Mouse (Mus musculus) midbrain, embryonic 10.5 days (tissue): ENCODE results near the gene Tor1a. TPM values are rescaled to one million over a fixed set of nuclear protein-coding genes. Genes with fewer than 3 reads are reported as not detected.
"Not testable (repeated sequence)": the region's sequence is repeated elsewhere in the genome, so short reads cannot be mapped to it uniquely, and the experiment has no call there.

ENCODE experiments used
- DNase-seq: peaks from one replicate; pipeline ENCODE4 v3.0.0-alpha.2; 2017; ENCODE audit warnings: low spot score
- H3K27ac ChIP-seq: fragments of 300-500 bp; sonication (generic); replicated peaks from 2 replicates; pipeline ENCODE4 v1.5.1; 2016; ENCODE audit warnings: mild to moderate bottlenecking
- H3K27me3 ChIP-seq: fragments of 300-500 bp; sonication (generic); 2 replicates; pipeline ENCODE4 v1.6.1; 2016; ENCODE audit warnings: low read depth, mild to moderate bottlenecking; ENCODE audit not compliant: poor library complexity, severe bottlenecking
- H3K36me3 ChIP-seq: fragments of 300-500 bp; sonication (generic); 2 replicates; pipeline ENCODE4 v1.6.1; 2016; ENCODE audit warnings: mild to moderate bottlenecking, moderate library complexity
- H3K4me1 ChIP-seq: fragments of 300-500 bp; sonication (generic); 2 replicates; pipeline ENCODE4 v1.6.1; 2016
- H3K4me3 ChIP-seq: fragments of 300-500 bp; sonication (generic); 2 replicates; pipeline ENCODE4 v1.5.1; 2016; ENCODE audit warnings: mild to moderate bottlenecking, moderate library complexity
- H3K9me3 ChIP-seq: fragments of 300-500 bp; sonication (generic); replicated peaks from 2 replicates; pipeline ENCODE4 v1.6.1; 2016; ENCODE audit warnings: mild to moderate bottlenecking
- WGBS: fragments of 180-500 bp; shearing (Covaris S2); methylation state at CpG from one replicate; pipeline ENCODE4 v1.1.7; 2016; 5-methylcytosine and 5-hydroxymethylcytosine counted together
- polyA plus RNA-seq: library from polyadenylated mRNA; unstranded; fragments of >200 nt; fragmentation: Nextera tagmentation; extraction: Ambion mirVana; gene quantifications from 2 replicates; pipeline ENCODE4 v1.2.1, GENCODE M21; 2016

The Tor1a gene
- polyA plus RNA-seq, 1 experiment from 2014 or later = 94.5 TPM

DNA sequence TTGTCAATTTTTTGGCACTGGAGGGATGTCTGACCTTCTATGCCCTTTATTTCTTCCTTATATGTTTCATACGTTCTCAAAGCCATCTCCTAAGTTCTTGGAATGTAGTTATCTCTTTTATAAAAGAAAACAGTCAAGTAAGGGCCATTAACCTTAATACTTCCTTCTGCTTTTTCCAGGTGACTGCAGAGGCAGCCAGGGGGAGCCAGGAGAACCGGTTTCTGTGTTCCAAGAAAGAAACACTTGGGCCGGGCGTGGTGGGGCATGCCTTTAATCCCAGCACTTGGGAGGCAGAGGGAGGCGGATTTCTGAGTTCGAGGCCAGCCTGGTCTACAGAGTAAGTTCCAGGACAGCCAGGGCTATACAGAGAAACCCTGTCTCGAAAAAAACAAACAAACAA lies 25.6 kb downstream of the Tor1a start:
- not testable (repeated sequence) for H3K36me3 ChIP-seq, DNase-seq, H3K9me3 ChIP-seq, H3K4me1 ChIP-seq, H3K4me3 ChIP-seq, H3K27ac ChIP-seq, H3K27me3 ChIP-seq
- WGBS = 62% methylated on average over 7 of the region's 7 CpGs

- Histone ChIP-seq H3K9me3 (no peaks in the 10 kb centered on the region), H3K4me3 (no peak overlapping the region), H3K4me1 (peaks cover 4% of the 10 kb centered on the region; the same call in 1 of the 2 replicates), H3K36me3 (no peaks in the 10 kb centered on the region), H3K27ac (no peak overlapping the region), H3K27me3 (no peaks in the 10 kb centered on the region)
- WGBS = 94% methylated on average over 5 of the region's 5 CpGs
- no peak for DNase-seq
Observed at GRCm38 (mm10) chr2:30941586-30941985, 26.1 kb downstream of the Tor1a start.

DNA sequence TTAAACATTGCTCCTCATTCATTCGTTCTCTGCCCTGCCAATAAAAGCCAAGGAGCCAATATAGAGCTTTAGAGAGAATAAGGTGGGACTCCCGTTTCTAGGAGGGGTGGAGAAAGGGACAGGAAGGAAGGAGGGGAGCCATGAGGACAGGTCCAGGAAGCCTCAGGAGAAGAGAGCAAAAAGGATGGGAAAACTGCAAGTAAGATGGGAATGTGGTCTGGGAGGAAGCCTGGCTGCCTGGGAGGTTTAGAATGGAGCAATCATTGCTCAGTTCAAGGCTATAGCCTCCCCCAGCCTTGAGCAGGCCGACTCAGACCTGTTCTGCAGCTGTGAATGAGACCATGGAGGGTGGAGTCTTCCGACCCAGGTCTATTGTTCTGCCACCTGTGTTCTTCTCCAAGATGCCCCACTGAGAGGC lies 29.1 kb downstream of the Tor1a start:
- Histone ChIP-seq H3K9me3 (no peaks in the 10 kb centered on the region), H3K4me3 (no peak overlapping the region), H3K4me1 (peaks cover 5% of the 10 kb centered on the region; the same call in 1 of the 2 replicates), H3K36me3 (no peaks in the 10 kb centered on the region), H3K27ac (no peak overlapping the region), H3K27me3 (no peaks in the 10 kb centered on the region)
- 60% methylated on average over 4 of the region's 4 CpGs for WGBS
- DNase-seq = no peak

- H3K9me3 ChIP-seq = no peaks in the 10 kb centered on the region
- H3K27me3 ChIP-seq = no peaks in the 10 kb centered on the region
- H3K27ac ChIP-seq = no peak overlapping the region
- DNase-seq = no peak
- no peaks in the 10 kb centered on the region for H3K36me3 ChIP-seq
- H3K4me3 ChIP-seq = no peak overlapping the region
- 86% methylated on average over 8 of the region's 8 CpGs for WGBS
- peaks cover 11% of the 10 kb centered on the region for H3K4me1 ChIP-seq
Observed at GRCm38 (mm10) chr2:30937731-30938130, 30.0 kb downstream of the Tor1a start.

GRCm38 (mm10) chr2:30936808-30937207 lies 30.9 kb downstream of the Tor1a start:
- no peaks in the 10 kb centered on the region for H3K36me3 ChIP-seq
- H3K4me3 ChIP-seq = no peak overlapping the region
- H3K27me3 ChIP-seq = no peaks in the 10 kb centered on the region
- H3K4me1 ChIP-seq = peaks cover 7% of the 10 kb centered on the region
- no peak for DNase-seq
- no peaks in the 10 kb centered on the region for H3K9me3 ChIP-seq
- 81% methylated on average over 3 of the region's 3 CpGs for WGBS
- no peak overlapping the region for H3K27ac ChIP-seq

- no peak overlapping the region for H3K27ac ChIP-seq
- WGBS = 26% methylated on average over 7 of the region's 7 CpGs
- no peak overlapping the region for H3K4me3 ChIP-seq
- no peaks in the 10 kb centered on the region for H3K36me3 ChIP-seq
- H3K27me3 ChIP-seq = no peaks in the 10 kb centered on the region
- DNase-seq = peak; percentile 79
- no peaks in the 10 kb centered on the region for H3K9me3 ChIP-seq
- peaks cover 17% of the 10 kb centered on the region for H3K4me1 ChIP-seq
Observed at GRCm38 (mm10) chr2:30933917-30934450, 33.7 kb downstream of the Tor1a start.

DNA sequence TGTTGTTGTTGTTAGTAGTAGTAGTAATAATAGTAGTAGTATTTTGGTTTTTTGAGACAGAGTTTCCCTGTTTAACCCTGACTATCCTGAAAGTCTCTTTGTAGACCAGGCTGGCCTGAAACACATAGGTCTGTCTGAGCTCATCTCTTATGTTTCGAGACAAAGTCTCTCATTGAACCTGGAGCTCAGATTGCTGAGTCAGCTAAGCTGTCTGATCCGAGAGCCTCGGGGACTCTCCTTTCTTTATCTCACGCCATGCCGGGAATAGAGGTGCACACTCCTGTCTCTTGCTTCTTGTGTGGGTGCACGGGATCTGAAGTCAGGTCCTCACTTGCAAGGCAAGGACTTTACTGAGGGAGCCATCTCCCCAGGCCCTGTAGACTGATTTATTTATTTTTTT lies 34.7 kb downstream of the Tor1a start:
- H3K27ac ChIP-seq = no peak overlapping the region
- no peaks in the 10 kb centered on the region for H3K27me3 ChIP-seq
- DNase-seq = no peak
- H3K4me1 ChIP-seq = peaks cover 25% of the 10 kb centered on the region
- H3K4me3 ChIP-seq = no peak overlapping the region
- no peaks in the 10 kb centered on the region for H3K9me3 ChIP-seq
- WGBS = 76% methylated on average over 6 of the region's 6 CpGs
- H3K36me3 ChIP-seq = no peaks in the 10 kb centered on the region

- no peaks in the 10 kb centered on the region for H3K36me3 ChIP-seq
- H3K27ac ChIP-seq = no peak overlapping the region
- H3K27me3 ChIP-seq = no peaks in the 10 kb centered on the region
- no peak for DNase-seq
- 88% methylated on average over 3 of the region's 3 CpGs for WGBS
- H3K4me3 ChIP-seq = no peak overlapping the region
- no peaks in the 10 kb centered on the region for H3K9me3 ChIP-seq
- H3K4me1 ChIP-seq = peaks cover 25% of the 10 kb centered on the region
Observed at GRCm38 (mm10) chr2:30931922-30932321, 35.8 kb downstream of the Tor1a start.

DNA sequence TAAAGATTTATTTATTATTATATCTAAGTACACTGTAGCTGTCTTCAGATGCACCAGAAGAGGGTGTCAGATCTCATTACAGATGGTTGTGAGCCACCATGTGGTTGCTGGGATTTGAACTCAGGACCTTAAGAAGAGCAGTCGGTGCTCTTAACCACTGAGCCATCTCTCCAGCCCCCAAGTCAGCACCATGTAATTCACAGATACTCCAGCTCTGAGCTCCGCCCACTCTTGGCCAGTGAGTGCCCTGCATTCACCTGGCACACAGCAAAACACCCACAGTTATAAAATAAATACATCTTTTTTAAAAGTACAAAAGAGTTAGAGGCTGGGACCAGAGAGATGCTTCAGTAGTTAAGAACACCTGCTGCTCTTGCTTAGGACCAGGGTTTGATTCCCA lies 36.9 kb downstream of the Tor1a start:
- DNase-seq, H3K4me3 ChIP-seq, H3K27ac ChIP-seq, H3K36me3 ChIP-seq, H3K9me3 ChIP-seq, H3K27me3 ChIP-seq: not testable (repeated sequence)
- 87% methylated on average over 2 of the region's 2 CpGs for WGBS
- peaks cover 25% of the 10 kb centered on the region for H3K4me1 ChIP-seq

DNA sequence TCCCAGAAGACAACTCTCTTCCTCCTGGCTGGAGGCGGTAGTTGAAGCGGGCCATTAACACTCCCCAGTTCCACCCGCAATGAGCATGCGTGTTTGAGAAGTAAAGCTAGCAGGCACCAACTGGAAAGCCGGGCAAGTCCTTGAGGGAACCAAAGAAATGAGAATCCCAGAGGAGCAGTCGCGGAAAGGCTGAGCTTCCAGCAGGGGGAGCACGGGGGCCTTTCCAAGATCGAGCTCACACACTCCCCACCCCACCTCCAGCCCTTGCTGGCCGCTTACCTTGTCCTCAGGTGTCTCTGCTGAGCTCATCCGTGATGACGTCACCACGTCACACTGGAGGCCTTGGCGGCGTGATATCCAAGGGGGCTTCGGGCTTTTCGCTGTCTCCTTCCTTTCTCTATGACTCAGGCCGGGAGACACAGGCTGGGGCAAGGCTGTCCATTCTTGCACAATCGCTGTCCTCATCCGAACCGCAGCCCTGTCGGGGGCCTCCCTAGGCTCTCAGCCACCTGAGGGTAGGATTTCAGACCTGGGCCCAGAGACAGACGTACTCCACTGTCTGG lies 38.2 kb downstream of the Tor1a start, which contains the start of gene Ptges:
Gene Ptges, minus strand, starts transcription at position 381 of the 563 bp plus-strand sequence.
- Histone ChIP-seq H3K9me3 (no peaks in the 10 kb centered on the region), H3K36me3 (no peaks in the 10 kb centered on the region), H3K4me3 (peak within 1 kb of the TSS; percentile 44), H3K27me3 (no peaks in the 10 kb centered on the region), H3K4me1 (peaks cover 25% of the 10 kb centered on the region), H3K27ac (0 out of 2 replicates have a peak within 1 kb of the TSS, but pooled peaks have one; percentile 29)
- DNase-seq = peak; percentile 69
- 4% methylated on average over 23 of the region's 23 CpGs for whole genome bisulfite sequencing

GRCm38 (mm10) chr2:30928893-30929482 lies 38.7 kb downstream of the Tor1a start:
- 34% methylated on average over 12 of the region's 12 CpGs for WGBS
- Histone ChIP-seq H3K4me1 (peaks cover 25% of the 10 kb centered on the region), H3K4me3 (peak overlapping the region; percentile 44), H3K27ac (0 out of 2 replicates have a peak overlapping the region, but pooled peaks have one; percentile 29), H3K27me3 (no peaks in the 10 kb centered on the region), H3K9me3 (no peaks in the 10 kb centered on the region), H3K36me3 (no peaks in the 10 kb centered on the region)
- DNase-seq = no peak

DNA sequence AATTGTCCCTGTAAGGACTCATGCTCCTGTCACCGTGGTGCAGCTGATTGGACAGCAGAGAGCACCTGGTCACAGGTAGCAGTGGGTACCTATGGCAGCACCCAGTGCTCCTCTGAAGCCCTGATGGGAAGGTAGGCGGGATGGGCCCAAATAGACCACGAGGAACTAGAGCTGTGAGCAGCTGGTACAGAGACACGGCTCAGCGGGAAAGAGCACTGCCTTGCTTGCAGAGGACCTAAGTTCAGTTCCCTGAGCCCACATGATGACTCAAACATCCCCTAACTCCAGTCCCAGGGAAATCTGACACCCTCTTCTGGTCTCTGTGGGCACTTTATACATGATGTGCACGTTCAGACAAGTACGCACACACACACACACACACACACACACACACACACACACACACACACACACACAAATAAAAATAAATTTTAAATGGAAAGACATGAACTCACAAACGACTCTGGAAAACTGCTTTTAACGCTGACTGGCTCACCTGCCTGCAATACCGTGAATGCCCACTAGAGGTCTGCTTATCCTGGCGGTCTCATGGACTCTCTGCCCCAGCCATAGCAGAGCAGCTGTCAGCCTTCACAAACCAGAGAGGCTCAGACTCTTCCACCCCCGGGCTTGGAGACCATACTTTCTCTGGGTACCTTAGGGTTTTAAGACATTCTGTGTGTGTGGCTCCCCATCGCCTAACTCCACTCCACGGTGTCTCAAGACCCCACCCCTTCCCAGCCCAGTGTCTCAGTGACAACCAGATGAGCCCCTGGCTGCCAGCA lies 39.7 kb downstream of the Tor1a start:
- Histone ChIP-seq H3K27me3 (no peaks in the 10 kb centered on the region), H3K36me3 (no peaks in the 10 kb centered on the region), H3K4me1 (peaks cover 19% of the 10 kb centered on the region), H3K4me3 (no peak overlapping the region), H3K9me3 (no peaks in the 10 kb centered on the region), H3K27ac (no peak overlapping the region)
- DNase-seq = peak; percentile 83
- WGBS = 23% methylated on average over 14 of the region's 14 CpGs
